Mouse (Mus musculus): ENCODE measurements around the gene Zfp882. TPM values are rescaled to one million over a fixed set of nuclear protein-coding genes. Genes with fewer than 3 reads are reported as not detected.
A peak's percentile ranks its signal among the peaks of the same experiment; 100 is the strongest.
"Not testable (repeated sequence)": the region's sequence is repeated elsewhere in the genome, so short reads cannot be mapped to it uniquely, and the experiment has no call there.

Gene Zfp882
- 0.08 TPM in 1 of 2 replicates, not detected in the other for polyA plus RNA-seq (2012; rRNA removed)

DNA sequence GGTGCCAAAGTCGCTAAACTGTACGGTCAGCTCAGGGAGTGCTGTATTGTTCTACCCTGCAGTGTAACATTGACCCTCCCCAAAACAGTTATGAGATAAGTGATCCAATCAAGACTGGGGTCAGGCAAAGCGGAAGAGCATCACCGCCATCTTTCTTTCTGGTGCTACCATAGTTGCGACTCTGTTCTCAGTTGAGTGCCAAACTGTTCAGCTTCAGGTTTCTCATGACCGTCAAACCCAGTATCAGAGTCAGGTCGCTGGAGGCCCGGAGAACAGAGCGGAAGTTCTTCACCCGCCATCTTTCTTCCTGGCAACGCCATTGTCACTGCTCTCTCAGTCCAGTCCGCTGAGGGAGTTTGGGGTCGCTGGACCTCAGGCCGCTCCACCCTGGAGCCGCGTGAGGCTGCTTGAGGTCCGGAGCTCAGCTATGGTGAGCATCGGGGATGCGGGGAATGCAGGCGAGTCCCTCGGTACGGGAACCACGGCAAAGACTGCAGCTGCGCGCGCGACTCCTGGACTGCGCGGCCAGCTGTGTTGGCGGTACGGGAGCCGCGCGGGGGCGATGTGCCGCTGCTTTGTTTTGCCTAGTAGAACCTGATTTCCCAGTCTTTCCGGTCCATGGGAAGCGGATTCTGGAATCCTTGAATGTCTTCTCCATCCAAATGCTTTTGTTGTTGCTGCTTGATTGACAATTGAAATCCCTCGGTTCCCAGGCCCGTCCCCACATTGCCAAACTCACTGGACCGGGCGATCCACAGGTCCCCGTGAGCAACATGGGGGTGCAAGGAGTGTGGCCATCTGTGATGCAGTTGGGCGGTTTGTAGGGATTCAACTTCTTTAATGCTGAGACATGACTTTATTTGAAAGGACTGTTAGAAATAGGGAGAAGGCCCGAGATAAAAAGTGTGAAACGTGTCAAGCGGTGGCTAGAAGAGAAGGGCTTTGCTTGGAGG, at the start of gene Zfp882, which contains the start of gene Zfp617:
TSS of gene Zfp882 (plus strand) at position 300 of the 953 bp plus-strand sequence.
TSS of gene Zfp617 (plus strand) at position 327 of the 953 bp plus-strand sequence.
- WGBS = 5% methylated on average over 47 of the region's 47 CpGs
- peak within 1 kb of the TSS; percentile 91 for H3K4me3 ChIP-seq (ENCODE audit: low read depth, low read length)
- H3K4me1 ChIP-seq (ENCODE audit: control insufficient read depth, insufficient read depth, insufficient read length, low read length) = no peaks in the 10 kb centered on the region; the same call in 1 of the 2 replicates
- 0 out of 2 replicates have a peak, but pooled peaks cover 1% of the 10 kb centered on the region for H3K36me3 ChIP-seq (ENCODE audit: control insufficient read depth, insufficient read depth, low read length)
- peak within 1 kb of the TSS; percentile 92 for H3K27ac ChIP-seq (ENCODE audit: insufficient read depth, low read depth, low read length)
- TF ChIP-seq POLR2A (IDR thresholded peaks at IDR 0.05; ENCODE audit: low read depth, low read length) = peak; percentile 5; the same call in 1 of the 2 replicates
- TF ChIP-seq CTCF (IDR thresholded peaks at IDR 0.05; ENCODE audit: extremely low read depth, insufficient read length, insufficient replicate concordance, low read depth, low read length) = peak; percentile 62
- H3K27me3 ChIP-seq (ENCODE audit: control insufficient read depth, insufficient read depth, low read length) = no peaks in the 10 kb centered on the region

DNA sequence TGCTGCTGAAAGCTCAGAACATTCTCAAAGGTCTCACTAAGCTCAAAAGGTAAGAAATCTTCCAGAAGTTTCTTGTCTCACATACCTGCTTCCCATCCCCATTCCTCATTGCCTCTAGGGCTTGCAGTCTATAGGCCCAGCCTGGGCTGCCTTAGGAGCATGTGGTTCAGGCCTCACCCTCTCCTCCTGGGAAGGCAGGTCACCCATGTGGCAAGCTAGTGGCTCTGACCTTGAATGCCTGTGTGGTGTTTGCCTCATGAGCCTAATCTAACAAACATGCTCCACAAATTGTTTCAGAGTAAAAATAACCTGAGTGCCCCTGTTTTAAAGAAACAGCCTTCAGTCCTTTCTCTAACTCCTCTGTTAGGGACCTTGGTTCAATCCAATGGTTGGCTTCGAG, 46.9 kb upstream of the Zfp882 start:
- not testable (repeated sequence) for H3K4me1 ChIP-seq (ENCODE audit: control insufficient read depth, insufficient read depth, insufficient read length, low read length); H3K36me3 ChIP-seq (ENCODE audit: control insufficient read depth, insufficient read depth, low read length); H3K27me3 ChIP-seq (ENCODE audit: control insufficient read depth, insufficient read depth, low read length); H3K4me3 ChIP-seq (ENCODE audit: low read depth, low read length); H3K27ac ChIP-seq (ENCODE audit: insufficient read depth, low read depth, low read length)
- WGBS = 66% methylated on average over 1 of the region's 1 CpGs

DNA sequence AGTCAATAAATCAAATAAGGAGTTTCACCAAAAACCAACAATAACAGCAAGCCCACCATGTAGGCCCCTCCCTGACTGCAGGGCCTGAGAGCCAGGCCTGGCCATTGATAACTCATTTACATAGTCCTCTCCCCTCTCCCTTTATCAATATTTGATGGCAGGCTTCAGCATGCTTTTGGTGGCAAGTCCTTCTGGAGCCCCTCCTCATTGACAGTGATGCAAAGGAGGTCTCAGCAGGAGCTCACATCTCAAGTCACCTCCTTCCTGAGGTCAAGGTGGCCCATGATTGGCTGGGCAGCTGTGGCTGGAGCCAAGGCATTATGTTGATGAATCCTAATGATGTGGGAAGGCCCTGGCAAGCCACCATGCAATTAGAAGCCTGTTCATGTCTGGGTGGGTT, 46.4 kb upstream of the Zfp882 start:
- not testable (repeated sequence) for H3K4me3 ChIP-seq (ENCODE audit: low read depth, low read length); H3K27me3 ChIP-seq (ENCODE audit: control insufficient read depth, insufficient read depth, low read length); H3K27ac ChIP-seq (ENCODE audit: insufficient read depth, low read depth, low read length); H3K36me3 ChIP-seq (ENCODE audit: control insufficient read depth, insufficient read depth, low read length); H3K4me1 ChIP-seq (ENCODE audit: control insufficient read depth, insufficient read depth, insufficient read length, low read length)

DNA sequence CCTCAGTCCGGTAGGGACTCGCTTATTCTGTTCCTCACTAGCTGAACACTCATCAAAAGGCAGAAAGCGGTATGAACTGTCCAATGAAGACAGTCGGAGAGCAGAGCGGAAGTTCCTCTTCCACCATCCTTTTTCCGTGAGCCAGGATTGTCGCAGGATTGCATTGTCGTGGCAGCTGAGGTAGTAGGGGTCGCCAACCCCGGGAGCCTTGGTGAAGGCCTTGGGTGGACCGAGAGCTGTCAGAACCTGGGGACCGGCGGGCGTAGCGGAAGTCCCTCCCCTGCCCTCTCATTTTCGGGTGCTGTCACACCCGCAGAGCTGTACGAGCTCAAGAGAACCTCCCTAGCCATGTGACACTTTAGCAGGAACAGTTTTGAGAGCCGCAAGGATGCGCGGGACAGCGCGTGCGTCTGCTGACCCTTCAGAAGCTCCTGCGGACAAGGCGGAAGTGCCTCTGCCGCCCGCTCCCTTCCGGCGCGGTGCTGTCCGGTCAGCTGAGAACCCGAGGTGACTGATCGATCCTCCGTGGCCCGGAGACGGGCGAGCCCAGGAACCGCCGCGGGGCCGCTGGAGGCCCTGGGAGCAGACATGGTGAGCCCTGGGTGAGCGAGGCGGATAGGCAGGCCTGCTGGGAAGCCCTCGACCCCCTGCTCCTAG, 26.7 kb upstream of the Zfp882 start, which contains the start of gene Zfp709:
TSS of gene Zfp709 (plus strand) at position 402 of the 657 bp plus-strand sequence.
- H3K27me3 ChIP-seq (ENCODE audit: control insufficient read depth, insufficient read depth, low read length) = no peaks in the 10 kb centered on the region
- WGBS = 1% methylated on average over 45 of the region's 45 CpGs
- peaks cover 10% of the 10 kb centered on the region for H3K36me3 ChIP-seq (ENCODE audit: control insufficient read depth, insufficient read depth, low read length)
- H3K4me3 ChIP-seq (ENCODE audit: low read depth, low read length) = peak within 1 kb of the TSS; percentile 68
- TF ChIP-seq CTCF (IDR thresholded peaks at IDR 0.05; ENCODE audit: extremely low read depth, insufficient read length, insufficient replicate concordance, low read depth, low read length) (no peak), POLR2A (IDR thresholded peaks at IDR 0.05; ENCODE audit: low read depth, low read length) (peak; percentile 34; the same call in 1 of the 2 replicates)
- H3K4me1 ChIP-seq (ENCODE audit: control insufficient read depth, insufficient read depth, insufficient read length, low read length) = no peaks in the 10 kb centered on the region
- peak within 1 kb of the TSS; percentile 35 for H3K27ac ChIP-seq (ENCODE audit: insufficient read depth, low read depth, low read length)

DNA sequence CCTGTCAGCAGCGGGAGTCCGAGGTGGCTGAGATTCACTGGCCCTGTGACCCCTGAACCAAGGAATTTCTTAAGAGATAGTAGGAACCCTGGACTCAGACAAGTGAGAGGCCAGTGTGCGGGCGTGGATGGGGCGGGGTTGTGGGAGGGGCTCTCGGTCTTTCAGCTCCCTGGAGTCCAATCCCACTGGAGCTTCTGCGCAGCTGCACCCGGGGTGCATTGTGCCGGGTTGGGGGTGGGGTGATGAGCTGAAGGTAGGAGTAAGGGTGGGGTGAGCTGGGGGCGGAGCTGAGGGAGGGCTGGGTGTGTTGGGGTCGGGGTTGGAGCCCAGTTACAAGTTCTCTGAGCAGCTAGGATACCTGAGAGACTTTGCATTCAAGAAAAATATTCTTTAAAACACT, 7.7 kb upstream of the Zfp882 start:
- 50% methylated on average over 11 of the region's 11 CpGs for WGBS
- H3K4me1 ChIP-seq (ENCODE audit: control insufficient read depth, insufficient read depth, insufficient read length, low read length); H3K4me3 ChIP-seq (ENCODE audit: low read depth, low read length); H3K27ac ChIP-seq (ENCODE audit: insufficient read depth, low read depth, low read length); H3K36me3 ChIP-seq (ENCODE audit: control insufficient read depth, insufficient read depth, low read length); H3K27me3 ChIP-seq (ENCODE audit: control insufficient read depth, insufficient read depth, low read length): not testable (repeated sequence)

DNA sequence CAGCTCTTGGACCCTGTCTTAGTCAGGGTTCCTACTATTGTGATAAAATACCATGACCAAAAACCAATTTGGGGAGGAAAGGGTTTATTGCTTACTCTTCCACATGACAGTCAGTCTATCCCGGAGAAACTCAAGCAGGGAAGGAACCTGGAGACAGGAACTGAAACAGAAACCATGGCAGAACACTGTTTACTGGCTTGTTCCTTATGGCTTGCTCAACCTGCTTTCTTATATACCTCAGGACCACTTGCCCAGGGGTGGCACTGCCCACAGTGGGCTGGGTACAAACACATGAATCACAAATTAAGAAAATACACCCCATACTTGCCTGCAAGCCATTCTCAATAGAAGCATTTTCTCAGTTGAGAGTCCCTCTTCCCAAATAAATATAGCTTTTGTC, 5.3 kb upstream of the Zfp882 start:
- H3K27me3 ChIP-seq (ENCODE audit: control insufficient read depth, insufficient read depth, low read length); H3K36me3 ChIP-seq (ENCODE audit: control insufficient read depth, insufficient read depth, low read length); H3K4me3 ChIP-seq (ENCODE audit: low read depth, low read length); H3K4me1 ChIP-seq (ENCODE audit: control insufficient read depth, insufficient read depth, insufficient read length, low read length); H3K27ac ChIP-seq (ENCODE audit: insufficient read depth, low read depth, low read length): not testable (repeated sequence)
- WGBS = 37% methylated on average over 1 of the region's 1 CpGs

DNA sequence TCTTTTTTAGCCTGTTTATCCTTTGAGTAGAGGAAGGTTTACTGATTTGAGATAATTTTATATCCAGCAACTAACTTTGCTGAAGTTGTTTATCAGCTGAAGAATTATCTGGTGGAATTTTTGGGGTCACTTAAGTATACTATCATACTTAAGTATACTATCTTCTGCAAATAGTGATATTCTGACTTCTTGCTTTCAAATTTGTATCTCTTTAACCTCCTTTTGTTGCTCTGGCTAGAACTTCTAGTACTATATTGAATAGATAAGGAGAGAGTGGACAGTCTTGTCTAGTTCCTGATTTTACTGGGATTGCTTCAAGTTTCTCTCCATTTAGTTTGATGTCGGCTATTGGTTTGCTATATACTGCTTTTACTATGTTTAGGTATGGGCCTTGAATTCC, 1.6 kb upstream of the Zfp882 start:
- H3K36me3 ChIP-seq (ENCODE audit: control insufficient read depth, insufficient read depth, low read length) = no peaks in the 10 kb centered on the region
- no peaks in the 10 kb centered on the region; the same call in 1 of the 2 replicates for H3K4me1 ChIP-seq (ENCODE audit: control insufficient read depth, insufficient read depth, insufficient read length, low read length)
- H3K27me3 ChIP-seq (ENCODE audit: control insufficient read depth, insufficient read depth, low read length) = no peaks in the 10 kb centered on the region
- 93% methylated on average over 1 of the region's 1 CpGs for WGBS
- H3K4me3 ChIP-seq (ENCODE audit: low read depth, low read length) = no peak overlapping the region
- no peak for TF ChIP-seq CTCF (IDR thresholded peaks at IDR 0.05; ENCODE audit: extremely low read depth, insufficient read length, insufficient replicate concordance, low read depth, low read length)
- TF ChIP-seq POLR2A (IDR thresholded peaks at IDR 0.05; ENCODE audit: low read depth, low read length) = no peak
- no peak overlapping the region for H3K27ac ChIP-seq (ENCODE audit: insufficient read depth, low read depth, low read length)

Measured in small intestine, adult 2 months (tissue).